In the genomic region with DNA sequence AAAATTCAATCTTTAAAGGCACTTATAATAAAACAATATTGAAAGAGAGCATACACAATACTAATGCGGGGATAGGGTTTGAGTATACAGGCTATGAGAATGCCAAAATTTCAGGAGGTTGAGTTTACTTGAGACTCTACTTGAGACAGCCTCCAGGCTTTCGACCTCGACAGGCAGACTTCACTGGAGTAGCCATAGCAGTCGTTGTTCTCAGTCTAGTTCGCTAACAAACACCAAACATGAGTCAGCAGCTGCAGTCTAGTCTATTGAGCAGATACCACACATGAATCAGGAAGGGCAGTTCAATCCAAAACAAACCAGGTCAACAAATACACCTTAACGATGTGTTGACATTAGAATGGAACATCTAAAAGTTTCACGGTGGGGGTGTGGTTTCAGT, we compare ENCODE assay signal across 41 mouse cellular contexts. TPM values are rescaled to one million over a fixed set of nuclear protein-coding genes. Genes with fewer than 3 reads are reported as not detected.
"Had no signal": no experiment of that assay in that cellular context is flagged by ENCODE, and none has a peak within 500 bp of the region (broad histone marks: within the 10 kb centered on the region; RNA-seq: fewer than 3 reads in every experiment).

No protein-coding gene starts in this region.

RNA-seq across cellular contexts. Expression of gene Vmn2r111, which starts 52.8 kb away (rescaled TPM):
- total RNA-seq: heart, postnatal 10 days; heart, postnatal 14 days; heart, postnatal 25 days; heart, postnatal 36 days; heart, postnatal 4 days; hematopoietic stem cell, adult 5-6 weeks; hindbrain, postnatal 0 days; layer of hippocampus, adult 18-20 months; layer of hippocampus, adult 2 months; layer of hippocampus, adult 8-10 months; layer of hippocampus, postnatal 10 days; layer of hippocampus, postnatal 14 days; layer of hippocampus, postnatal 25 days; layer of hippocampus, postnatal 36 days; left cerebral cortex, adult 18-20 months; left cerebral cortex, adult 2 months; left cerebral cortex, adult 8-10 months had no signal
- polyA plus RNA-seq: heart, embryonic 12.5 days; heart, embryonic 13.5 days; heart, embryonic 14.5 days; heart, embryonic 15.5 days; heart, embryonic 16.5 days; heart, postnatal 0 days; hindbrain, embryonic 10.5 days; hindbrain, embryonic 11.5 days; hindbrain, embryonic 12.5 days; hindbrain, embryonic 13.5 days; hindbrain, embryonic 14.5 days; hindbrain, embryonic 15.5 days; hindbrain, embryonic 16.5 days; hindbrain, postnatal 0 days; inflammation-experienced regulatory T-cells, adult 6 months; intestine, embryonic 14.5 days; intestine, embryonic 15.5 days; intestine, embryonic 16.5 days; intestine, postnatal 0 days; kidney, adult 2 months; kidney, embryonic 14.5 days; kidney, embryonic 15.5 days; kidney, embryonic 16.5 days; kidney, postnatal 0 days; large intestine, adult 2 months had no signal
